Mouse (Mus musculus) heart, postnatal 36 days (tissue): Measurements from ENCODE around the gene Omt2b. TPM values are rescaled to one million over a fixed set of nuclear protein-coding genes. Genes with fewer than 3 reads are reported as not detected.

Experiments used
- DNase-seq, 2 experiments: peaks; one replicate each; pipeline ENCODE4 v3.0.0; 2021 to 2022
- intact Hi-C: fragments of 180-260 bp; cut with DNase I; formaldehyde crosslinking; loops from one replicate; pipeline ENCODE4 v1.15.1; 2025
- total RNA-seq, 2 experiments: library from RNA; stranded (reverse); gene quantifications; 2 replicates each; pipeline ENCODE4 v1.2.3; 2021

Gene Omt2b
- total RNA-seq, 2 experiments from 2014 or later, result not detected

DNA sequence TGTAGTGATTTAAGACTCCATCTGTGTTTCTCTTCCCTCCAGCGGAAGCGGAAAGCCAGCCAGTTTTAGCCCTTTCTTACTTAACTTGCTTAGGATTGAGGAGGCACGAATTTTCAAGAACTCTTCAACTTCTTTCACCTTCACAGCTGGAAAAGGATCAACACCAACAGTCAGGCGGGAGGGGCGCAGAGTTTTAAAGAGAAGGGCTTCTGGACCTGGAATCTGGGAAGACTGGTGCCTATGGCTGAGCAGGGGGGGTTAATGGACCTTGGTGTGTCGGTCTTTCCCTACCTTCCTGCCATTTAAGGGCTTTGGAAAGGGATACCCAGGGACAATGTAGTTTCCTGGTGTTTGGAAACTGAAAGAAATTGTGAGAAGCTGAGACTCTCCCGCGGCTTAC lies 50.2 kb downstream of the Omt2b start:
- intact Hi-C loops, result no loop called here

DNA sequence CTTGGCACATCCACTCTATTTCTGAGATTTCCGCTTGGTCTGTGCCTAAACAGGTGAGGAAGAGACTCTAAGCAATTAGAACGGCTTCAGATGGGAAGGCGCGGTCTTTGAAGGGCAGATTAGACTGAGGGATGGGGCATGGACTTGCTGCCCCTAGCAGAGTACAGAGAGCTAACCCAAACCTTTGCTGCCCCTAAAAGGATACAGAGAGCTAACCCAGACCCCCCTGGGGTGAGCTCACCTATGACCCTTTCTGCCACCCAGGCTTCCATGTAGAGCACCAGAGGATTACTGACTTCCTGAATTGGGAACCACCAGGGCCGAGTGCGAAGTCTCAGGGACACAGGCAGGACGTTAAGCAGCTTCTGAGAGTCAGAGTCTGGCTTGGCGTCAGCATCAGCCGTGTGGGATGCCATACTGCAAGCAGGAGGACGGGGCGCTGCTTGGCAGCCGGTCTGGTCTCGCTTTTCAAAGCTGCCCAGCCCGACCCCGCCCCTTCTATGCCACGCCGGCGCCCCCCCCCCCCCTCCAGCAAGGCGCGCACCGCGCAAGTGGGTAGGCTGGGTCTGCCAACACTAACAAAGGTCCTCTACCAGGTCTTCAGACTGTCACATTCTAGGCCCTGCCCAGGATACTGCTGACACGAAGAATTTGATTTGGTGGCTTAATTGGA lies 50.9 kb downstream of the Omt2b start, which contains the start of gene Ooep:
Gene Ooep (minus strand): TSS at position 613 of the 673 bp plus-strand sequence.
- DNase-seq, result no peak
- intact Hi-C loops, result no loop called here

More for the DNA sequence above, 50.2 kb downstream of the Omt2b start:
- DNase-seq, result no peak

Other genes starting within 250 kb of the Omt2b start
- gene Fbxo9, start 218.5 kb upstream of the Omt2b start, total RNA-seq, result 10 to 100 TPM; 49.9 to 52.5 TPM
- gene Ick, start 218.4 kb upstream of the Omt2b start, total RNA-seq, result 10 to 100 TPM; 13.7 to 15.3 TPM
- 10 to 100 TPM; 88.6 to 98.7 TPM for gene Gsta4, start 144.8 kb upstream of the Omt2b start, total RNA-seq
- gene Gsta1, start 96.9 kb upstream of the Omt2b start, total RNA-seq, result 1 to 10 TPM in 1 of 2 experiments, not detected in 1; 1.1 TPM
- gene Gm3776, start 70.5 kb upstream of the Omt2b start, total RNA-seq, result 1 to 10 TPM; 1.0 to 1.2 TPM
- gene Gm10639, start 37.7 kb upstream of the Omt2b start, total RNA-seq, result not detected
- not detected for gene Omt2a, start 12.8 kb upstream of the Omt2b start, total RNA-seq
- gene Gsta2, start 28.2 kb downstream of the Omt2b start, total RNA-seq, result under 1 TPM in 1 of 2 experiments, not detected in 1; 0.46 TPM
- gene Dppa5a, start 40.6 kb downstream of the Omt2b start, total RNA-seq, result not detected
- not detected for gene Ooep, start 51.1 kb downstream of the Omt2b start, total RNA-seq
- gene Ddx43, start 68.2 kb downstream of the Omt2b start, total RNA-seq, result not detected
- under 1 TPM; 0.54 to 0.56 TPM for gene Cgas, start 115.6 kb downstream of the Omt2b start, total RNA-seq
- gene Mto1, start 120.6 kb downstream of the Omt2b start, total RNA-seq, result 10 to 100 TPM; 24.3 to 25.2 TPM
- gene Gm17324, start 121.2 kb downstream of the Omt2b start, total RNA-seq, result not detected
- 1,000 to 10,000 TPM; 1,083 to 1,160 TPM for gene Eef1a1, start 161.6 kb downstream of the Omt2b start, total RNA-seq